Mouse (Mus musculus): ENCODE measurements around the gene Lpin3. TPM values are rescaled to one million over a fixed set of nuclear protein-coding genes. Genes with fewer than 3 reads are reported as not detected.

Gene Lpin3
- polyA plus RNA-seq (2015; fragmentation: Nextera tagmentation; extraction: Ambion mirVana): 2.1 and 2.4 TPM in 2 replicates

- WGBS: 68% methylated on average over 13 of the region's 13 CpGs
- H3K9ac ChIP-seq: no peak within 1 kb of the TSS
- ATAC-seq (ENCODE audit: insufficient number of reproducible peaks, insufficient read depth, low FRiP score, low TSS enrichment, low read depth): no peak
Measured at GRCm38 (mm10) chr2:160880453-160881195, at the start of gene Lpin3. Lpin3 (plus strand) TSS chr2:160880670.

GRCm38 (mm10) chr2:160840838-160841237, 39.6 kb upstream of the Lpin3 start:
- no peaks in the 10 kb centered on the region for H3K36me3 ChIP-seq

More at GRCm38 (mm10) chr2:160880453-160881195, at the start of gene Lpin3:
- H3K36me3 ChIP-seq: no peaks in the 10 kb centered on the region
- no peaks in the 10 kb centered on the region for H3K27me3 ChIP-seq
- 0 out of 2 replicates have a peak, but pooled peaks cover 4% of the 10 kb centered on the region for H3K9me3 ChIP-seq
- no peak within 1 kb of the TSS for H3K4me3 ChIP-seq
- H3K4me2 ChIP-seq: no peak within 1 kb of the TSS
- no peaks in the 10 kb centered on the region for H3K4me1 ChIP-seq
- H3K27ac ChIP-seq: no peak within 1 kb of the TSS

DNA sequence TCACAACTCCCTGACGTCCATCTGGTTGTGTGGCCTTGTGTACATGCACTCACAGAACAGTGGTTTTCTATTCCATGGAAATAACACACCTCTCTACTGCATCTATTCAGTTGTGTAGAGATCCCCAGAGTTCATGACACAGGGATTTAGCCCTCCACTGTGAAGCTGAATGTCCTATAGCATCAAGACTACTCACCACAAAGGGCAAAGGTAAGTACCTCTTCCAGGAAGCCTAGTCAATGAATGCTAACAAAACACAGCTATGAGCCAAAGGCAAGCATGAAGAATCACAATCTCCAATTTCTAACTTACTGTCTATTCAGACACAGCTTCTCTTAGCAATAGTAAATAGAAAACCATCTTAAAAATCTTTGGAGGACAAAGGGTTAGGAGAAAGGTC, 32.8 kb upstream of the Lpin3 start:
- Histone ChIP-seq H3K4me1 (no peaks in the 10 kb centered on the region), H3K27ac (no peak overlapping the region), H3K9ac (no peak overlapping the region), H3K36me3 (no peaks in the 10 kb centered on the region), H3K9me3 (no peaks in the 10 kb centered on the region), H3K27me3 (no peaks in the 10 kb centered on the region), H3K4me3 (no peak overlapping the region), H3K4me2 (no peak overlapping the region)
- no peak for ATAC-seq (ENCODE audit: insufficient number of reproducible peaks, insufficient read depth, low FRiP score, low TSS enrichment, low read depth)
- WGBS: 73% methylated on average over 1 of the region's 1 CpGs

More at GRCm38 (mm10) chr2:160840838-160841237, 39.6 kb upstream of the Lpin3 start:
- no peak for ATAC-seq (ENCODE audit: insufficient number of reproducible peaks, insufficient read depth, low FRiP score, low TSS enrichment, low read depth)
- Histone ChIP-seq H3K4me1 (no peaks in the 10 kb centered on the region), H3K27me3 (no peaks in the 10 kb centered on the region), H3K27ac (no peak overlapping the region), H3K4me2 (no peak overlapping the region), H3K4me3 (no peak overlapping the region), H3K9ac (no peak overlapping the region), H3K9me3 (no peaks in the 10 kb centered on the region)

DNA sequence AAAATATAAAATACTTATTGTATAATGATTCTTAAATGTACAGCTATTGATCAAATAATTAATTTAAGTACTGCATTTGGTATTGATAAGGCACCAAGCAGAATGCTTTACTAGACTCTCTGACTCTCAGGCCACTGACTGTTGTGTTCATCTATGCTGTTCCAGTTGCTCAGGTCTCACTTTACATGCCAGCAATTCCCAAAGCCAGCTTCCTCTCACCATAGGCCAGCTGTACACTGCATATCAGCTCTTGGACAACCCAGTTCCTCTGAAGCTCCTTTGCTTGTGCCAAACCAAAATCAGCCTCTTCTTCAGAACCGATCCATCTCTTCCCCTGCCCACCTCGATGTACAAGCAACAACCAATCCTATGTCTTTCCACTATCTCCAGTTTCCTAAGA, 32.3 kb upstream of the Lpin3 start:
- 89% methylated on average over 2 of the region's 2 CpGs for WGBS
- H3K27me3 ChIP-seq: no peaks in the 10 kb centered on the region
- H3K4me2 ChIP-seq: no peak overlapping the region
- H3K36me3 ChIP-seq: no peaks in the 10 kb centered on the region
- H3K9me3 ChIP-seq: no peaks in the 10 kb centered on the region
- no peak overlapping the region for H3K4me3 ChIP-seq
- H3K27ac ChIP-seq: no peak overlapping the region
- no peaks in the 10 kb centered on the region for H3K4me1 ChIP-seq
- no peak overlapping the region for H3K9ac ChIP-seq
- no peak for ATAC-seq (ENCODE audit: insufficient number of reproducible peaks, insufficient read depth, low FRiP score, low TSS enrichment, low read depth)

DNA sequence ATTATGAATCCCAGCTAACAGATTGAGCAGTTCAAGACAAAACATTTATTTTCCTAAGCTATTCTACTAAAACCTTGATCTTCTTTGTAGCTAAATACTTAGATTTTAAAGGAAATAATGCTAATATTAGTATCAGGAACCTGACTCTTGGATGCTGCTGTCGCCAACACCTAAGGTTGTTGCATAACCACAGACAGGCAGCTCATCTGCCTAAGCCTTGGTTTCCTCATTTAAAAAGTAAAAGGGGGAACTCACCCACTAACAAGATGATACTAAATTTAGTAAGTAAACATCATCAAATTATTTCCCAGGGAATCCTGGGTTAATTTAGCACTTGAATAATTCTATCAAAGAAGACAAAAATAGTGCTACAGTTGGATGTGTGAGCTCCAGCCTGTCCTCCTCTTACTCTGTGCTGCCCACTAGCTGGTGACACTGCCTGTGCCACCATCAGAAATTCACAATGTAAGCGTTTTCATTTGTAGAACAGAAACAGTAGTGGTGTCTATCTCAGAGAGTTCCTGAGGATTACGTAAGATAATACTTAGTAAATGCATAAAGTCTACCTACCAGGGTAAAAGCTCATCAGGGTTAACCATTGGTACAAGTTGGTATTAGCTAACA, 30.7 kb upstream of the Lpin3 start:
- Histone ChIP-seq H3K4me2 (no peak overlapping the region), H3K9me3 (no peaks in the 10 kb centered on the region), H3K27me3 (no peaks in the 10 kb centered on the region), H3K4me1 (no peaks in the 10 kb centered on the region), H3K36me3 (no peaks in the 10 kb centered on the region), H3K4me3 (no peak overlapping the region), H3K27ac (no peak overlapping the region), H3K9ac (no peak overlapping the region)
- 78% methylated on average over 3 of the region's 3 CpGs for WGBS
- ATAC-seq (ENCODE audit: insufficient number of reproducible peaks, insufficient read depth, low FRiP score, low TSS enrichment, low read depth): no peak

DNA sequence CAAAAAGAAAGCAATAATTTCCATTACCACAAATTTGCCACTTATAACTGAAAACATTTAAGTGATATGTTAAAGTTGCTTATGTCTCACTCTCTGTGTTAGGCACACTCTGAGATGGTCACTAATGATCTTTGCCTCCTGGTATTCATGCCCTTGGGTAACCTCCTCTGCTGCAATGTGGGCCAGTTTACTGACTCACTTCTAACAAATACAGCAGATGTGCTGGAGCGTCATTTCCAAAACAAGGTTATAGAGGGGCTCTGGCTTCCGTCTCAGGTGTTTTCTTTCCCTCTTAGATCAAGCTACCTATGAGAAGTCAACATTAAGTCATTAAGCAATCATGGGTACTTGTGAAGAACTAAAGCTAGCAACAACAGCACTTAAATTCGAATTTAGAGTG, 30.1 kb upstream of the Lpin3 start:
- no peaks in the 10 kb centered on the region for H3K36me3 ChIP-seq
- H3K9ac ChIP-seq: no peak overlapping the region
- H3K4me1 ChIP-seq: no peaks in the 10 kb centered on the region
- H3K27me3 ChIP-seq: no peaks in the 10 kb centered on the region
- H3K27ac ChIP-seq: no peak overlapping the region
- H3K4me2 ChIP-seq: no peak overlapping the region
- WGBS: 73% methylated on average over 3 of the region's 3 CpGs
- ATAC-seq (ENCODE audit: insufficient number of reproducible peaks, insufficient read depth, low FRiP score, low TSS enrichment, low read depth): no peak
- no peak overlapping the region for H3K4me3 ChIP-seq
- no peaks in the 10 kb centered on the region for H3K9me3 ChIP-seq

GRCm38 (mm10) chr2:160854687-160855086, 25.8 kb upstream of the Lpin3 start:
- no peak overlapping the region for H3K27ac ChIP-seq
- H3K27me3 ChIP-seq: no peaks in the 10 kb centered on the region
- no peaks in the 10 kb centered on the region for H3K9me3 ChIP-seq
- H3K4me3 ChIP-seq: no peak overlapping the region
- H3K4me1 ChIP-seq: no peaks in the 10 kb centered on the region
- no peak overlapping the region for H3K9ac ChIP-seq
- no peak for ATAC-seq (ENCODE audit: insufficient number of reproducible peaks, insufficient read depth, low FRiP score, low TSS enrichment, low read depth)
- H3K36me3 ChIP-seq: no peaks in the 10 kb centered on the region
- no peak overlapping the region for H3K4me2 ChIP-seq

- no peak overlapping the region for H3K27ac ChIP-seq
- H3K4me2 ChIP-seq: no peak overlapping the region
- no peaks in the 10 kb centered on the region for H3K36me3 ChIP-seq
- no peak overlapping the region for H3K9ac ChIP-seq
- H3K4me3 ChIP-seq: no peak overlapping the region
- no peaks in the 10 kb centered on the region for H3K9me3 ChIP-seq
- 76% methylated on average over 5 of the region's 5 CpGs for WGBS
- no peak for ATAC-seq (ENCODE audit: insufficient number of reproducible peaks, insufficient read depth, low FRiP score, low TSS enrichment, low read depth)
- H3K27me3 ChIP-seq: no peaks in the 10 kb centered on the region
- peaks cover 3% of the 10 kb centered on the region; the same call in 1 of the 2 replicates for H3K4me1 ChIP-seq
Measured at GRCm38 (mm10) chr2:160856359-160857102, 23.9 kb upstream of the Lpin3 start.

GRCm38 (mm10) chr2:160860363-160860762, 20.1 kb upstream of the Lpin3 start:
- Histone ChIP-seq H3K27me3 (no peaks in the 10 kb centered on the region), H3K4me2 (no peak overlapping the region), H3K27ac (no peak overlapping the region), H3K9ac (no peak overlapping the region), H3K36me3 (no peaks in the 10 kb centered on the region), H3K9me3 (no peaks in the 10 kb centered on the region), H3K4me3 (no peak overlapping the region), H3K4me1 (peaks cover 3% of the 10 kb centered on the region; the same call in 1 of the 2 replicates)
- WGBS: 61% methylated on average over 1 of the region's 1 CpGs
- ATAC-seq (ENCODE audit: insufficient number of reproducible peaks, insufficient read depth, low FRiP score, low TSS enrichment, low read depth): no peak

GRCm38 (mm10) chr2:160864112-160864511, 16.4 kb upstream of the Lpin3 start:
- Histone ChIP-seq H3K9me3 (no peaks in the 10 kb centered on the region), H3K27me3 (no peaks in the 10 kb centered on the region), H3K4me2 (no peak overlapping the region), H3K4me1 (peaks cover 3% of the 10 kb centered on the region; the same call in 1 of the 2 replicates), H3K27ac (no peak overlapping the region), H3K36me3 (no peaks in the 10 kb centered on the region), H3K4me3 (no peak overlapping the region), H3K9ac (no peak overlapping the region)
- 98% methylated on average over 1 of the region's 1 CpGs for WGBS
- no peak for ATAC-seq (ENCODE audit: insufficient number of reproducible peaks, insufficient read depth, low FRiP score, low TSS enrichment, low read depth)

GRCm38 (mm10) chr2:160865266-160865665, 15.2 kb upstream of the Lpin3 start:
- no peaks in the 10 kb centered on the region for H3K9me3 ChIP-seq
- 83% methylated on average over 2 of the region's 2 CpGs for WGBS
- H3K9ac ChIP-seq: no peak overlapping the region
- H3K27me3 ChIP-seq: no peaks in the 10 kb centered on the region
- H3K36me3 ChIP-seq: no peaks in the 10 kb centered on the region
- H3K4me2 ChIP-seq: no peak overlapping the region
- no peak for ATAC-seq (ENCODE audit: insufficient number of reproducible peaks, insufficient read depth, low FRiP score, low TSS enrichment, low read depth)
- peaks cover 2% of the 10 kb centered on the region; the same call in 1 of the 2 replicates for H3K4me1 ChIP-seq
- H3K4me3 ChIP-seq: no peak overlapping the region
- H3K27ac ChIP-seq: no peak overlapping the region
